Mouse (Mus musculus): ENCODE measurements around the gene Camp. TPM values are rescaled to one million over a fixed set of nuclear protein-coding genes. Genes with fewer than 3 reads are reported as not detected.
"Not testable (repeated sequence)": the region's sequence is repeated elsewhere in the genome, so short reads cannot be mapped to it uniquely, and the experiment has no call there.

The Camp gene
- polyA plus RNA-seq, 1 experiment: 0.94 TPM

DNA sequence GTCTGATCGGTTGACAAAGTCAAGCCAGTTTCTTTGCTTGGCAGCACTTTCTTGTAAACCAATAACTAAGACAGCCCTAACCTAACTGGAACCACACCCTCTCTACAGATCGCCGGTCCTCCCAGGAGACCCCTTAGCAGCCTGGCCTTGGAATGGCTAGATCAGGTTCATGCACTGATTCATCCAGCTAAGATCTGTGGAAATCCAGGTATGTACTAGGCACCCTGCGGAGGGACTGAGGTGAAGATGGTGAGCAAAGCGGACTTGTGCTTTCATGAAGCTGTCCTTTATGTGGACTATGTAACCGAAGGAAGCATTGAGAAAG lies 16.4 kb downstream of the Camp start:
- TF ChIP-seq CTCF (IDR thresholded peaks at IDR 0.05; ENCODE audit: borderline replicate concordance, extremely low read depth, insufficient read depth, insufficient read length): no peak

GRCm38 (mm10) chr9:109832391-109833087 lies 16.9 kb downstream of the Camp start, which contains the start of gene Nme6:
Nme6 (plus strand) TSS chr9:109832749.
- DNase-seq (ENCODE audit: low read depth): peak; percentile 95
- TF ChIP-seq CTCF (IDR thresholded peaks at IDR 0.05; ENCODE audit: borderline replicate concordance, extremely low read depth, insufficient read depth, insufficient read length): peak; percentile 71; the same call in 1 of the 2 replicates
- peak; percentile 70; the same call in 1 of the 2 replicates for TF ChIP-seq POLR2A (IDR thresholded peaks at IDR 0.05; ENCODE audit: borderline replicate concordance, extremely low read depth, insufficient read depth, insufficient read length, poor library complexity, severe bottlenecking)

More for the DNA sequence above, 16.4 kb downstream of the Camp start:
- no peak for DNase-seq (ENCODE audit: low read depth)

DNA sequence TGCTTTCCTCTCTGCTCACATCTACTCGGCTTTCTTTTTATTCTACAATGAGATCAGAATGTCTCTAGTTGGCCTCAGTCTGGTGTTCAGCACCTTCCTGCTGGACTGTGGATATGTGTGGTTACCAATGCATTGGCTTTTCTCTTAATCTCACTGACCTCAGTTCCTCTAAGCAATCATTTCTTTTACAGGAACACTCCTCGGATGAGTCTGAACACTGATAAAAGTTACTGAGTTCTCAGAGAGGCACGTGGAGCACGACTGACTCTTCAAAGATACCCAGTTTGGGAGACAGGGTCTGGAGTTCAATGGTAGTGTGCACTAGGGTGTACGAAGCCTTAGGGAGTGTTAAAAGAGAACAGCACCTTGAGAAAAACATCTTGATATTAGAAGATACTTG lies 23.2 kb downstream of the Camp start:
- TF ChIP-seq CTCF (IDR thresholded peaks at IDR 0.05; ENCODE audit: borderline replicate concordance, extremely low read depth, insufficient read depth, insufficient read length) (no peak), POLR2A (IDR thresholded peaks at IDR 0.05; ENCODE audit: borderline replicate concordance, extremely low read depth, insufficient read depth, insufficient read length, poor library complexity, severe bottlenecking) (no peak)
- DNase-seq (ENCODE audit: low read depth): no peak

- DNase-seq (ENCODE audit: low read depth): no peak
- TF ChIP-seq POLR2A (IDR thresholded peaks at IDR 0.05; ENCODE audit: borderline replicate concordance, extremely low read depth, insufficient read depth, insufficient read length, poor library complexity, severe bottlenecking): no peak
- no peak for TF ChIP-seq CTCF (IDR thresholded peaks at IDR 0.05; ENCODE audit: borderline replicate concordance, extremely low read depth, insufficient read depth, insufficient read length)
Observed at GRCm38 (mm10) chr9:109825739-109826138, 23.7 kb downstream of the Camp start.

DNA sequence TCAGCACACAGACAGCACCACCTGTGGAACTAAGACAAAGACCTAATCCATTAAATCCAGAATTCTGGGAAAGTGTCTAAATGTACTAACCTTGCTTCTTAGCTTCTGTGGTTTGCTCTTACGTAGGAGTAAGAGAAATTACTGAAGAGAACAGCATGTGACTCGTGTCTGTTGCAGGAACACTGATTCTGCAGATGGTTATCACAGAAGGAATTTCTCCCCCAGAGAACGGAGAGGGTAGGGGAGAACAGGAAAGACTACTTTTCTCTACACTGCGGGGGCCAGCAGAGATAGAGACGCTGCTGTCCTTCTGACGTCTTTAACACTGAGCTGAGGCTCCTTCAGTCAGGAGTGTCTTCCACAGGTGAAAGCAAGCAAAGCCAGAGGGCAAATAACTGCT lies 33.1 kb downstream of the Camp start:
- no peak for TF ChIP-seq POLR2A (IDR thresholded peaks at IDR 0.05; ENCODE audit: borderline replicate concordance, extremely low read depth, insufficient read depth, insufficient read length, poor library complexity, severe bottlenecking)
- TF ChIP-seq CTCF (IDR thresholded peaks at IDR 0.05; ENCODE audit: borderline replicate concordance, extremely low read depth, insufficient read depth, insufficient read length): no peak
- no peak for DNase-seq (ENCODE audit: low read depth)

DNA sequence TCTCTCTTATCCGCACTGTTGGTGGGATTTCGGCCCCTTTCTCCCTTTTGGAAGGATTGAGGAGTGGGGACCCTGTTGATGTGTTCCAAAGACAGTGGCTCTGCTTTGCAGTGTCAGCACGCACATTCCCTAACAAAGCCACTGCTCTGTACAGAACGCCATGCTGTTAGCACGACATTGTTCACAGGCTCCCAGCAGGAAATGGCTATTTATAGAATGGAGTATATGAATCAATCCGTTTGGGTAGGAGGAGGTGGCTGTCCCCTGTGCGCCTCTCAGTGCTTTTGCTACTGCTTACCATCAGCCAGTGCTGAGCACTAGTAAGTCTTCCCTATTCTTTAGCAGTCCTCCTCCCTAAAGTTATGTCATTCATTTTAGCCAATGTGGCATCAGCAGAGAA lies 36.0 kb downstream of the Camp start:
- no peak for TF ChIP-seq CTCF (IDR thresholded peaks at IDR 0.05; ENCODE audit: borderline replicate concordance, extremely low read depth, insufficient read depth, insufficient read length)
- no peak for TF ChIP-seq POLR2A (IDR thresholded peaks at IDR 0.05; ENCODE audit: borderline replicate concordance, extremely low read depth, insufficient read depth, insufficient read length, poor library complexity, severe bottlenecking)
- peak; percentile 57 for DNase-seq (ENCODE audit: low read depth)

DNA sequence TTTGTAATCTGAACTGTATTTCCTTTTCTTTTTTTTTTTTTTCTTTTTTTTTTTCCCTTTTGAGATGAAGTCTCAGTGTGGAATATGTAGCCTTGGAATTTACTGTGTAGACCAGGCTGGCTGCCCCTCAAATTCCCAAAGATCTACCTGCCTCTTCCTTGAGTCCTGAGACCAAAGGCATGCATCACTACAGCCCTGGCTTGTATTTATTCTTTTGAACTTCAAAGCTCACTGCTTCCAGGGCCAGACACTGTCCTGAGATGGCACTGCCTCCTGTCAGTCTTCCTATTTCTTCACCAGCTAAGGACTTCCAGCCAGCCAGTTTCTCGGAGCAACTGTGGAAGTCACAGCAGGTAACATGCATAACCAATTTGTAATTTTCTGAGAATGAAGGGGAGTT lies 37.4 kb downstream of the Camp start, which contains the start of gene Spink8:
Gene Spink8, plus strand, starts transcription at position 301 of the 400 bp plus-strand sequence.
- TF ChIP-seq POLR2A (IDR thresholded peaks at IDR 0.05; ENCODE audit: borderline replicate concordance, extremely low read depth, insufficient read depth, insufficient read length, poor library complexity, severe bottlenecking): no peak
- no peak for TF ChIP-seq CTCF (IDR thresholded peaks at IDR 0.05; ENCODE audit: borderline replicate concordance, extremely low read depth, insufficient read depth, insufficient read length)
- no peak for DNase-seq (ENCODE audit: low read depth)

GRCm38 (mm10) chr9:109807898-109808297 lies 41.5 kb downstream of the Camp start:
- TF ChIP-seq CTCF (IDR thresholded peaks at IDR 0.05; ENCODE audit: borderline replicate concordance, extremely low read depth, insufficient read depth, insufficient read length) (no peak), POLR2A (IDR thresholded peaks at IDR 0.05; ENCODE audit: borderline replicate concordance, extremely low read depth, insufficient read depth, insufficient read length, poor library complexity, severe bottlenecking) (no peak)
- DNase-seq (ENCODE audit: low read depth): no peak

DNA sequence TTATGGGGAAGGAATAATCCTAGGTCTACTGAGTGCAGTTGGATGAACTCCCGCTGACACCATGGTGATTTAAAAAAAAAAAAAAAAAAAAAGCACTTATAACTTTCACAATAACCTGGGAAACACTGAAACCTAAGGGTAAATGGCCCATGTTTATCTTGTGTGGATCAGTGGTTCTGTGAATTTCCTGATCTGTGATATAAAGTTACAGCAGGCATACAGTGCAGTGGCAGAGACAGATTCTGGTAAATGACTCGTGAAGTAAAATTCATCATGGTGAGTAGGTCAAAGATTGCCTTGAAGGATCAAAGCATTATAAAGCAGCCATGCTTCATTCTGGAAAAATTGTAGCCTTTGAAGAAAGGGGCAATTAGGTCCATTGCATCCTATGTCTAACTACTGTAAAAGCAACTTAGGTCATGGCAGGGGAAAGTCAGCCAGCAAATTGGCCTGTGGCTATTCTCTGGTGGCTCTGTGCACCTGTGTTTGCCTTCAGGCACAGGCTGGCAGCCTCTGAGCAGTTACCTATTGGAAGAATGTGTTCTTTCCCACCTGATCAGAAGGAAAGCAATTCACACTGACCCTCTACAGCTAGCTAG lies 42.6 kb downstream of the Camp start:
- no peak for DNase-seq (ENCODE audit: low read depth)
- no peak for TF ChIP-seq POLR2A (IDR thresholded peaks at IDR 0.05; ENCODE audit: borderline replicate concordance, extremely low read depth, insufficient read depth, insufficient read length, poor library complexity, severe bottlenecking)
- TF ChIP-seq CTCF (IDR thresholded peaks at IDR 0.05; ENCODE audit: borderline replicate concordance, extremely low read depth, insufficient read depth, insufficient read length): no peak

GRCm38 (mm10) chr9:109806260-109806659 lies 43.2 kb downstream of the Camp start:
- TF ChIP-seq CTCF (IDR thresholded peaks at IDR 0.05; ENCODE audit: borderline replicate concordance, extremely low read depth, insufficient read depth, insufficient read length): no peak
- TF ChIP-seq POLR2A (IDR thresholded peaks at IDR 0.05; ENCODE audit: borderline replicate concordance, extremely low read depth, insufficient read depth, insufficient read length, poor library complexity, severe bottlenecking): no peak
- no peak for DNase-seq (ENCODE audit: low read depth)

- DNase-seq (ENCODE audit: low read depth): not testable (repeated sequence)
Observed at GRCm38 (mm10) chr9:109805596-109805995, 43.8 kb downstream of the Camp start.

GRCm38 (mm10) chr9:109798051-109798450 lies 51.4 kb downstream of the Camp start:
- peak; percentile 24 for DNase-seq (ENCODE audit: low read depth)
- TF ChIP-seq CTCF (IDR thresholded peaks at IDR 0.05; ENCODE audit: borderline replicate concordance, extremely low read depth, insufficient read depth, insufficient read length) (peak; percentile 59; the same call in 1 of the 2 replicates), POLR2A (IDR thresholded peaks at IDR 0.05; ENCODE audit: borderline replicate concordance, extremely low read depth, insufficient read depth, insufficient read length, poor library complexity, severe bottlenecking) (no peak)

Other genes with a start within 250 kb of the Camp start
- gene Fbxw24, start 223.6 kb downstream of the Camp start, polyA plus RNA-seq (2012; rRNA removed): 0.09 and 0.12 TPM in 2 replicates
- 0.04 TPM in 1 of 2 replicates, not detected in the other for gene Fbxw25, start 185.0 kb downstream of the Camp start, polyA plus RNA-seq (2012; rRNA removed)
- not detected in 2 replicates for gene Fbxw18, start 146.9 kb downstream of the Camp start, polyA plus RNA-seq (2012; rRNA removed)
- 0.05 TPM in 1 of 2 replicates, not detected in the other for gene Fbxw26, start 103.5 kb downstream of the Camp start, polyA plus RNA-seq (2012; rRNA removed)
- 0.45 TPM in 1 of 2 replicates, not detected in the other for gene Fbxw27, start 58.9 kb downstream of the Camp start, polyA plus RNA-seq (2012; rRNA removed)
- gene Spink8, start 37.3 kb downstream of the Camp start, polyA plus RNA-seq (2012; rRNA removed): not detected in 2 replicates
- 54.5 and 62.4 TPM in 2 replicates for gene Nme6, start 16.9 kb downstream of the Camp start, polyA plus RNA-seq (2012; rRNA removed)
- gene Cdc25a, start 26.0 kb upstream of the Camp start, polyA plus RNA-seq (2012; rRNA removed): 15.4 and 16.7 TPM in 2 replicates
- 161 and 224 TPM in 2 replicates for gene Map4, start 81.8 kb upstream of the Camp start, polyA plus RNA-seq (2012; rRNA removed)